Mouse (Mus musculus) skeletal muscle tissue, postnatal 0 days (tissue): Measurements from ENCODE around the gene Gm26920. TPM values are rescaled to one million over a fixed set of nuclear protein-coding genes. Genes with fewer than 3 reads are reported as not detected.

Source experiments
- microRNA-seq, 2 experiments: library from miRNA; unstranded; fragments of <30 nt; microRNA quantifications; one replicate each; pipeline ENCODE4; 2016
- polyA plus RNA-seq: library from polyadenylated mRNA; unstranded; fragments of >200 nt; fragmentation: Nextera tagmentation; extraction: Ambion mirVana; gene quantifications from 2 replicates; pipeline ENCODE4 v1.2.1, GENCODE M21; 2015

Gene Gm26920
- polyA plus RNA-seq = 0.23 TPM in 1 of 2 replicates, not detected in the other

GRCm38 (mm10) chr7:30090092-30090969 is at the start of gene Gm26920, which contains the start of gene Zfp566:
TSS of gene Gm26920 (minus strand) at chr7:30090410.
TSS of gene Zfp566 (minus strand) at chr7:30090527.

GRCm38 (mm10) chr7:30121308-30122187 is 31.3 kb upstream of the Gm26920 start, which contains the start of gene Zfp382:
TSS of gene Zfp382 (plus strand) at chr7:30121942.

DNA sequence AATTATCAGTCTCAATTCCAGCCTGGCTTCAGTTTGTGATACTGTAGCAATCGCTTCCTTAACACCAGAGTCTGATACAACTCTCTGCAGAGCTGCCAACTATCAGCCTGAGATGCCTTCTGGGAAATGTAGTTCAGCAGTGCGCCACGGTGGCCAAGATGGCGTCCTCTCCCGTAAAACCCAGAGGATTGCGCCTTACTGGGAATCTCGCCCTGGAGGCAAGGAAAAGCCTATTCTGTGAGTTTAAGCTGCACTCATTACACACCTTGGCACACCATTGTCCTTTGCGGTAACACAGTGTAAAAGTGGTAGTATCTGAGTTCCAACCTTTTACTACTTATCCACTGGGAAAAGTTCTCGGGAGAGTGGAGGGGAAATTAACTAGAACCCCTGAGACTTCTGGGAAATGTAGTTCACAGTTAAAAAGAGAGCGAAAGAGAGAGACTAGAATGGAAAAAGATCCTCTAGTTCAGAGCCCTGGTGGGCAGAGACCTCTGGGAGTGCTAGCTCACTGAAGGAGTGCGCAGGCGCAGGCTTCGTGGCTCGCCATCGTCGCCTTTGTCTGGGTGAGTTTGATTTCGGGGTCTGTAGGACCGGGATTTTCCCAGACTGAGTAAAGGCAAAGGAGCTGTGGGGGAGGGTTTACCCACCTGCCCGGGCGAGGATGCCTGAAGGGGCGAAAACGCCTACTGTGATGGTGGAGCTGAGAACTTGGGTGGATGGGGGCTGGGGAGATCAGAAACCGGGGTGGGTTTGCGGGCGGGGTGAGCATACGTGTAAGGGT is 4.6 kb upstream of the Gm26920 start, which contains the start of gene Zfp260:
Gene Zfp260, plus strand, starts transcription at position 132 of the 784 bp plus-strand sequence.

DNA sequence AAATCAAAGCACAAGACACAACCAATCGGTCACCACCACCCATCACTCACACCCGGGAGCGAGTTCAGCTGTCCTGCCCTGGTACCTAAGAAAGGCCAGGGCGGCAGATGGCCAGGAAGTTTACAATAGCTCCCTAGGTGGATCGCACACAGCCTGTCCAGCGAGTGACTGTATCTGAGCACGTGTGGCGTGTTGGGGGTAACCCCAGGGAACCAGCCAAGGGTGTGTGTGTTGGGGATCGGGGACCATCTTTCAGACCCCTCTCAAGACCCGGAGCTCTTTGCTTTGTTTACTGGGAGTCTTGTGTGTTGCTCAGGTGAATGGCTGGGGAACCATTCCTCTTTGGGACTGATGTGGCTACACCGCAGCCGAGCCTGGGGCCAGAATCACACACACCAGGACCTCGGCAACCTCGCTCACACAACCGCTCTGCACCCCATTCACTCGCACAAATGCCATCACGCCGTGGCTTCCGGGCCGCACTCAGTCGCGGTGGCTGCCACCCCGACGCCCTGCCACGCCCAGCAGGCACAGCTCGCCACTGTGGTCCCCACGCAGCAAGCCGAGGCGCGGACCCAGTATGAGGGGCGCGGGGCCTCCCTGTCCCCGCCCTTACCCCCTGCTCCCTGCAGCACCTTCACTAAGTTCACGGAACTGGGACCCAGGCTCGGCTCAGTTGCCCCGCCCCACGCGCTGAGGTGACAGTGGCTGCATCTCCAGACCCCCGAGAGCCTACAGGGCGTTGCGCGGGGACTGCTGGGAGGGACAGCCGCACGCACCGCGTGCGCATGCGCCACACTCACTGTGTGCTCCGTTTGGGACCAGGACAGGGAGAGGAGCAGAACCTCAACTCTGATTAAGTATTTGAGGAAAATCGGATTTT is 17.8 kb downstream of the Gm26920 start, which contains the start of gene Zfp82:
Gene Zfp82, minus strand, starts transcription at position 755 of the 883 bp plus-strand sequence.

DNA sequence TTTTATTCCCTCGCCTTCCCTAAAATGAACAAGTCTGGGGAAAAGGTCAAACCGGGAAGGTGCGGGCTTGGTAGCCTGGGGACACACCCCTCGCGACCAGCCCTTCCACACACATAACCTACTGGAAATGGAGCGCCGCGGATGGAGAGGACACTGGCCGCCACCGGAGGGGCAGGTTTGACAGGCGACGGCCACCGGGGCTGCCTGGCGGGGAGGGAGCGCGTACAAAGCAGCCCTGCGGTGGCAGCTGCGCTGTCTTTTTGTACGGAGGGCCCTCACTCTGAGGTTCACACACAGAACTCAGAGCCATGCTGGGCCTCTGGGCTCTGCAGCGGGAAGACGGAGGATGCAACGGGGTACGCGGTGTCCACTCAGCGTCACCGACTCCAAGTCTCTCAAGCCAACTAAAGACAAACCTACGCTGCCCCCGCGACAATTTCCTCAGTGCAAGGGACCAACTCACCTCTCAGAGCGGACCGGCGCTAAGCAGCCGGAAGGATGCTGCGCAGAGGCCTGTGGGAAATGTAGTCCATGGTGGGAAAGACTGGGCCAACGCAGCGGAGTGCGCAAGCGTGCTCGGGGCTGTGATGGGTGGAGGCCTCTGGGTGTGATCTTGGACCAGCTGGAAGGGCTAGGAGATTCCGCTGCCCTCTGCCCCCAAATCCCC is 39.2 kb downstream of the Gm26920 start, which contains the start of gene Zfp14:
Gene Zfp14, minus strand, starts transcription at position 499 of the 667 bp plus-strand sequence.

Small RNAs within 50 kb of the gene (microRNA-seq; reads per million reads assigned to microRNA genes)
- 0 reads per million in 2 experiments for gene Gm23368

Other genes with a start within 250 kb of the Gm26920 start
- 0.67 and 0.78 TPM in 2 replicates for gene Zfp940, start 236.7 kb downstream of the Gm26920 start, polyA plus RNA-seq
- gene Zfp420, start 230.4 kb downstream of the Gm26920 start, polyA plus RNA-seq = 3.1 and 3.4 TPM in 2 replicates
- 4.8 and 6.9 TPM in 2 replicates for gene Zfp27, start 183.8 kb downstream of the Gm26920 start, polyA plus RNA-seq
- 4.1 and 5.6 TPM in 2 replicates for gene Zfp383, start 182.2 kb downstream of the Gm26920 start, polyA plus RNA-seq
- gene Zfp74, start 136.3 kb downstream of the Gm26920 start, polyA plus RNA-seq = 4.9 and 5.2 TPM in 2 replicates
- 31.5 and 37.1 TPM in 2 replicates for gene Zfp568, start 106.5 kb downstream of the Gm26920 start, polyA plus RNA-seq
- gene Zfp14, start 39.0 kb downstream of the Gm26920 start, polyA plus RNA-seq = 1.8 and 2.2 TPM in 2 replicates
- gene Zfp82, start 17.5 kb downstream of the Gm26920 start, polyA plus RNA-seq = 4.1 and 5.1 TPM in 2 replicates
- gene Zfp566, start 117 bp upstream of the Gm26920 start, polyA plus RNA-seq = 5.4 TPM in 2 replicates
- 51.2 and 53.2 TPM in 2 replicates for gene Zfp260, start 4.4 kb upstream of the Gm26920 start, polyA plus RNA-seq
- gene Zfp382, start 31.5 kb upstream of the Gm26920 start, polyA plus RNA-seq = 3.3 and 3.8 TPM in 2 replicates
- 5.1 and 6.2 TPM in 2 replicates for gene Zfp146, start 79.3 kb upstream of the Gm26920 start, polyA plus RNA-seq
- 300 and 438 TPM in 2 replicates for gene Cox7a1, start 93.7 kb upstream of the Gm26920 start, polyA plus RNA-seq
- 81.5 and 93.6 TPM in 2 replicates for gene Capns1, start 108.4 kb upstream of the Gm26920 start, polyA plus RNA-seq
- 125 and 135 TPM in 2 replicates for gene Polr2i, start 141.5 kb upstream of the Gm26920 start, polyA plus RNA-seq
- gene Tbcb, start 141.9 kb upstream of the Gm26920 start, polyA plus RNA-seq = 84.9 and 101 TPM in 2 replicates
- 1.5 and 1.8 TPM in 2 replicates for gene Ovol3, start 145.3 kb upstream of the Gm26920 start, polyA plus RNA-seq
- gene Thap8, start 189.7 kb upstream of the Gm26920 start, polyA plus RNA-seq = 0.44 and 0.58 TPM in 2 replicates
- 2.5 and 3.6 TPM in 2 replicates for gene Wdr62, start 190.0 kb upstream of the Gm26920 start, polyA plus RNA-seq
- 10.4 and 11.7 TPM in 2 replicates for gene Clip3, start 201.3 kb upstream of the Gm26920 start, polyA plus RNA-seq
- gene Alkbh6, start 218.3 kb upstream of the Gm26920 start, polyA plus RNA-seq = 47.9 and 48.6 TPM in 2 replicates
- 4.4 and 5.0 TPM in 2 replicates for gene Syne4, start 224.4 kb upstream of the Gm26920 start, polyA plus RNA-seq
- 1.6 TPM in 1 of 2 replicates, not detected in the other for gene E130208F15Rik, start 231.3 kb upstream of the Gm26920 start, polyA plus RNA-seq
- 19.2 and 19.3 TPM in 2 replicates for gene Sdhaf1, start 233.5 kb upstream of the Gm26920 start, polyA plus RNA-seq